Mouse (Mus musculus): ENCODE measurements at regions not wholly inside any gene's neighbourhood (a gene's known extent, or its start where the extent isn't known, plus 50 kb on each side); places are given as distances from the start of the nearest gene placed in this dataset.

GRCm38 (mm10) chr6:94890165-94890564, 190.2 kb upstream of the Lrig1 start:
- DNase-seq, result no peak

- DNase-seq, result no peak
Observed at GRCm38 (mm10) chr6:94889271-94889670, 189.3 kb upstream of the Lrig1 start.

- DNase-seq, result no peak
Observed at GRCm38 (mm10) chr6:94881139-94881538, 181.2 kb upstream of the Lrig1 start.

GRCm38 (mm10) chr6:94875841-94876240, 175.9 kb upstream of the Lrig1 start:
- no peak for DNase-seq

GRCm38 (mm10) chr6:94875065-94875464, 175.1 kb upstream of the Lrig1 start:
- no peak for DNase-seq

GRCm38 (mm10) chr6:94874415-94874814, 174.5 kb upstream of the Lrig1 start:
- DNase-seq, result no peak

GRCm38 (mm10) chr6:94867952-94868351, 168.0 kb upstream of the Lrig1 start:
- no peak for DNase-seq

- DNase-seq, result no peak
Observed at GRCm38 (mm10) chr6:94865498-94865897, 165.5 kb upstream of the Lrig1 start.

GRCm38 (mm10) chr6:94858121-94858621, 158.2 kb upstream of the Lrig1 start:
- DNase-seq, result no peak

- DNase-seq, result no peak
Observed at GRCm38 (mm10) chr6:94850121-94850520, 150.2 kb upstream of the Lrig1 start.

GRCm38 (mm10) chr6:94849533-94849932, 149.6 kb upstream of the Lrig1 start:
- no peak for DNase-seq

- DNase-seq, result no peak
Observed at GRCm38 (mm10) chr6:94848437-94848836, 148.5 kb upstream of the Lrig1 start.

- no peak for DNase-seq
Observed at GRCm38 (mm10) chr6:94845821-94846220, 145.9 kb upstream of the Lrig1 start.

GRCm38 (mm10) chr6:94842856-94843255, 142.9 kb upstream of the Lrig1 start:
- DNase-seq, result no peak

GRCm38 (mm10) chr6:94841881-94842280, 141.9 kb upstream of the Lrig1 start:
- no peak for DNase-seq

GRCm38 (mm10) chr6:94835742-94836141, 135.8 kb upstream of the Lrig1 start:
- DNase-seq, result no peak

GRCm38 (mm10) chr6:94834551-94834950, 134.6 kb upstream of the Lrig1 start:
- no peak for DNase-seq

GRCm38 (mm10) chr6:94830801-94831200, 130.8 kb upstream of the Lrig1 start:
- DNase-seq, result no peak

- no peak for DNase-seq
Observed at GRCm38 (mm10) chr6:94829246-94829645, 129.3 kb upstream of the Lrig1 start.

- no peak for DNase-seq
Observed at GRCm38 (mm10) chr6:94826656-94827055, 126.7 kb upstream of the Lrig1 start.

GRCm38 (mm10) chr6:94818220-94818619, 118.3 kb upstream of the Lrig1 start:
- DNase-seq, result no peak

GRCm38 (mm10) chr6:94816161-94816560, 116.2 kb upstream of the Lrig1 start:
- no peak for DNase-seq

GRCm38 (mm10) chr6:94814711-94815110, 114.8 kb upstream of the Lrig1 start:
- DNase-seq, result no peak

- no peak for DNase-seq
Observed at GRCm38 (mm10) chr6:94813481-94814148, 113.7 kb upstream of the Lrig1 start.

- no peak for DNase-seq
Observed at GRCm38 (mm10) chr6:94811846-94812245, 111.9 kb upstream of the Lrig1 start.
